Mouse (Mus musculus) heart, embryonic 15.5 days (tissue): Measurements from ENCODE around the gene Iqcn. TPM values are rescaled to one million over a fixed set of nuclear protein-coding genes. Genes with fewer than 3 reads are reported as not detected.

Source experiments
- ATAC-seq: fragments of 200-750 bp; cut with Nextera tagmentation; replicated peaks from 2 replicates; pipeline ENCODE4 v1.8.0; 2017; ENCODE audit warnings: low read depth, moderate TSS enrichment; ENCODE audit not compliant: insufficient number of reproducible peaks, insufficient read depth, low FRiP score
- H3K27ac ChIP-seq: fragments of 300-500 bp; sonication (generic); 2 replicates; pipeline ENCODE4 v1.5.1; 2015; ENCODE audit warnings: mild to moderate bottlenecking, inconsistent platforms
- H3K27me3 ChIP-seq: fragments of 300-500 bp; sonication (generic); 2 replicates; pipeline ENCODE4 v1.6.1; 2015; ENCODE audit warnings: inconsistent platforms
- H3K36me3 ChIP-seq: fragments of 300-500 bp; sonication (generic); 2 replicates; pipeline ENCODE4 v1.6.1; 2015; ENCODE audit warnings: mild to moderate bottlenecking, inconsistent platforms
- H3K4me1 ChIP-seq: fragments of 300-500 bp; sonication (generic); replicated peaks from 2 replicates; pipeline ENCODE4 v1.6.1; 2015; ENCODE audit warnings: inconsistent platforms
- H3K4me2 ChIP-seq: fragments of 300-500 bp; sonication (generic); 2 replicates; pipeline ENCODE4 v1.6.1; 2015; ENCODE audit warnings: inconsistent platforms, mild to moderate bottlenecking, moderate library complexity
- H3K4me3 ChIP-seq: fragments of 300-500 bp; sonication (generic); 2 replicates; pipeline ENCODE4 v1.5.1; 2015; ENCODE audit warnings: mild to moderate bottlenecking, inconsistent platforms
- H3K9ac ChIP-seq: fragments of 300-500 bp; sonication (generic); 2 replicates; pipeline ENCODE4 v1.6.1; 2015; ENCODE audit warnings: mild to moderate bottlenecking, inconsistent platforms
- H3K9me3 ChIP-seq: fragments of 300-500 bp; sonication (generic); replicated peaks from 2 replicates; pipeline ENCODE4 v1.6.1; 2016; ENCODE audit warnings: inconsistent platforms
- WGBS: fragments of 180-500 bp; shearing (Covaris S2); methylation state at CpG from one replicate; pipeline ENCODE4 v1.1.7; 2015; ENCODE audit warnings: mixed read lengths; 5-methylcytosine and 5-hydroxymethylcytosine counted together
- polyA plus RNA-seq: library from polyadenylated mRNA; unstranded; fragments of >200 nt; fragmentation: Nextera tagmentation; extraction: Ambion mirVana; gene quantifications from 2 replicates; pipeline ENCODE4 v1.2.1, GENCODE M21; 2015

The Iqcn gene
- polyA plus RNA-seq, 1 experiment from 2014 or later: 0.04 TPM

DNA sequence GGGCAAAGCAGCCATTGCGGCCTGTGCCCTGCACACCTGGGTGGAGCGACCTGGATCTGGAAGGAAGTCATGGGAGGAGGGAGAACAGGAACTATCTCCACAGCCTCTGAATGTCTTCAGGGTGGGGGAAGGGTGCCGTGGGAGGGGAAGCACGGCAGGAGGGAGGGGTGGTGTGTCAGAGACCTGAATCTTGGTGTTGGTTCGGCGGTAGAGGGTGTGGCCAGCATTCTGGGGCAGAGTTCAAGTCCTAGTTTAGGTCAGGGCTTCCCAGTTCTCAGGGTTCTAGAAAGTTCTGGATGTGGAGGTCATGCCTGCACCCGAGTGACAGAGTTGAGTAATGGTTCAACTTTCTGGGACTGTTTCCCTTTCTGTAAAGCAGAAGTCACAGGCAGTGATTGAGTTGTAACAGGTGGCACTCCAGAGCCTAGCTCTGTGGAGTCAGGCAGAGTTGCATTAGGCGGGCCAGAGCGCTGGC lies 16.6 kb downstream of the Iqcn start:
- H3K9me3 ChIP-seq: no peaks in the 10 kb centered on the region
- ATAC-seq: no peak
- no peak overlapping the region for H3K4me2 ChIP-seq
- 50% methylated on average over 9 of the region's 9 CpGs for WGBS
- no peaks in the 10 kb centered on the region for H3K4me1 ChIP-seq
- H3K9ac ChIP-seq: no peak overlapping the region
- H3K4me3 ChIP-seq: no peak overlapping the region
- no peaks in the 10 kb centered on the region for H3K36me3 ChIP-seq
- H3K27me3 ChIP-seq: peaks cover 36% of the 10 kb centered on the region
- no peak overlapping the region for H3K27ac ChIP-seq

GRCm38 (mm10) chr8:70720739-70721138 lies 17.5 kb downstream of the Iqcn start:
- ATAC-seq: no peak
- H3K9me3 ChIP-seq: no peaks in the 10 kb centered on the region
- WGBS: 2% methylated on average over 3 of the region's 3 CpGs

GRCm38 (mm10) chr8:70721601-70722000 lies 18.3 kb downstream of the Iqcn start:
- H3K27ac ChIP-seq: no peak overlapping the region
- H3K4me2 ChIP-seq: no peak overlapping the region
- no peaks in the 10 kb centered on the region for H3K9me3 ChIP-seq
- no peak overlapping the region for H3K4me3 ChIP-seq
- no peaks in the 10 kb centered on the region for H3K4me1 ChIP-seq
- H3K36me3 ChIP-seq: no peaks in the 10 kb centered on the region
- no peak overlapping the region for H3K9ac ChIP-seq
- no peak for ATAC-seq
- WGBS: 77% methylated on average over 8 of the region's 8 CpGs
- H3K27me3 ChIP-seq: peaks cover 46% of the 10 kb centered on the region

More at GRCm38 (mm10) chr8:70720739-70721138, 17.5 kb downstream of the Iqcn start:
- no peak overlapping the region for H3K9ac ChIP-seq
- no peaks in the 10 kb centered on the region for H3K36me3 ChIP-seq
- H3K27me3 ChIP-seq: peaks cover 40% of the 10 kb centered on the region
- no peak overlapping the region for H3K4me3 ChIP-seq
- no peaks in the 10 kb centered on the region for H3K4me1 ChIP-seq
- H3K27ac ChIP-seq: no peak overlapping the region
- H3K4me2 ChIP-seq: no peak overlapping the region

DNA sequence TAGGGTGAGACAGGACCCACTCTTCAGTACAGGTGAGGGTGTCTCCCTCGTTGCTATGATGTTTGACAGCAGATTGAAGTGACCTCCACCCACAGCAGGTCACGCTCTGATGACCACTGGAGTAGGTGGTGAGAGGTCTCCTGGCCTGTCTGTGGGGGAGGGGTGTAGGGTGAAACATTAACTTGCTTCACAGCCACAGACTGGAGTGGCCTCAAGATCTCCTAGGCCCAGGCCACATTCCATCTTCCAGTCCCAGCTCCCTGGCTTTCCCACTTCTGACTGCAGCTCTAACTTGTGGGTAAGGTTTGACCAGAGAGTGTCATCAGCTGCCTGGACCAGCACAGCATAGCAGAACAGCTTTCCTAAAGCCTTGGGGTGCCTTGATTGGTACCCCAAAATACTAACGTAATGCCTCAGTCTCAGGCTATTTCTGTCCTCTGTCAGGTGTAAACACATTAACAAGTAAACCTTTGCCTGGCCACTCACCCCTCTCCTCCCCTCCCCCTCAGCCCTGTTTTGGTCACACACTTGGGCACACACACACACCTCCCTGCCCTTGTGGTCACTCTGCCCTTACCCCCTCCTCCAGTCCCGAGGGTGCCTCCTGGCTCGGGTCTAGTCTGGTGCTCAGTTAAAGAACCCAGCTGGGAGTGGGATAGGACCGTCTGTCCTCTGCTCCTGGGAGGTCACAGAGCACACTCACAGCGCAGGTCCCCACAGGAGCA lies 20.4 kb downstream of the Iqcn start, which contains the start of gene Pde4c:
Gene Pde4c, plus strand, starts transcription at position 235 of the 725 bp plus-strand sequence.
- H3K9ac ChIP-seq: no peak within 1 kb of the TSS
- H3K27me3 ChIP-seq: peaks cover 45% of the 10 kb centered on the region
- H3K27ac ChIP-seq: no peak within 1 kb of the TSS
- 47% methylated on average over 7 of the region's 7 CpGs for WGBS
- ATAC-seq: no peak
- H3K9me3 ChIP-seq: no peaks in the 10 kb centered on the region
- no peaks in the 10 kb centered on the region for H3K4me1 ChIP-seq
- no peaks in the 10 kb centered on the region for H3K36me3 ChIP-seq
- no peak within 1 kb of the TSS for H3K4me3 ChIP-seq
- H3K4me2 ChIP-seq: no peak within 1 kb of the TSS

GRCm38 (mm10) chr8:70724216-70724615 lies 21.0 kb downstream of the Iqcn start:
- ATAC-seq: no peak
- H3K9ac ChIP-seq: no peak overlapping the region
- H3K9me3 ChIP-seq: no peaks in the 10 kb centered on the region
- WGBS: 73% methylated on average over 12 of the region's 12 CpGs
- H3K4me2 ChIP-seq: no peak overlapping the region
- H3K4me3 ChIP-seq: no peak overlapping the region
- no peaks in the 10 kb centered on the region for H3K36me3 ChIP-seq
- H3K27me3 ChIP-seq: peaks cover 51% of the 10 kb centered on the region
- no peak overlapping the region for H3K27ac ChIP-seq
- no peaks in the 10 kb centered on the region for H3K4me1 ChIP-seq

GRCm38 (mm10) chr8:70725792-70726447 lies 22.7 kb downstream of the Iqcn start:
- no peak overlapping the region for H3K4me3 ChIP-seq
- no peak overlapping the region for H3K27ac ChIP-seq
- peaks cover 57% of the 10 kb centered on the region for H3K27me3 ChIP-seq
- ATAC-seq: no peak
- no peaks in the 10 kb centered on the region for H3K9me3 ChIP-seq
- H3K4me1 ChIP-seq: peaks cover 6% of the 10 kb centered on the region
- no peak overlapping the region for H3K4me2 ChIP-seq
- H3K36me3 ChIP-seq: no peaks in the 10 kb centered on the region
- WGBS: 21% methylated on average over 14 of the region's 14 CpGs
- no peak overlapping the region for H3K9ac ChIP-seq

GRCm38 (mm10) chr8:70726721-70727120 lies 23.5 kb downstream of the Iqcn start:
- Histone ChIP-seq H3K9me3 (no peaks in the 10 kb centered on the region), H3K4me3 (no peak overlapping the region), H3K27ac (no peak overlapping the region), H3K36me3 (no peaks in the 10 kb centered on the region), H3K4me2 (no peak overlapping the region), H3K27me3 (peaks cover 59% of the 10 kb centered on the region), H3K4me1 (peaks cover 6% of the 10 kb centered on the region), H3K9ac (no peak overlapping the region)
- no peak for ATAC-seq
- WGBS: 41% methylated on average over 11 of the region's 11 CpGs

- Histone ChIP-seq H3K4me2 (peak overlapping the region; percentile 60), H3K27me3 (peaks cover 72% of the 10 kb centered on the region), H3K27ac (no peak overlapping the region), H3K36me3 (no peaks in the 10 kb centered on the region), H3K9ac (peak overlapping the region; percentile 21; the same call in 1 of the 2 replicates), H3K4me1 (peaks cover 6% of the 10 kb centered on the region), H3K4me3 (peak overlapping the region; percentile 37), H3K9me3 (no peaks in the 10 kb centered on the region)
- 3% methylated on average over 34 of the region's 34 CpGs for WGBS
- ATAC-seq: no peak
Observed at GRCm38 (mm10) chr8:70729808-70730475, 26.7 kb downstream of the Iqcn start.

GRCm38 (mm10) chr8:70730956-70731355 lies 27.7 kb downstream of the Iqcn start:
- Histone ChIP-seq H3K4me1 (peaks cover 6% of the 10 kb centered on the region), H3K4me3 (no peak overlapping the region), H3K27ac (no peak overlapping the region), H3K9ac (no peak overlapping the region), H3K36me3 (no peaks in the 10 kb centered on the region), H3K4me2 (no peak overlapping the region), H3K27me3 (peaks cover 71% of the 10 kb centered on the region), H3K9me3 (no peaks in the 10 kb centered on the region)
- ATAC-seq: no peak
- WGBS: 85% methylated on average over 4 of the region's 4 CpGs

DNA sequence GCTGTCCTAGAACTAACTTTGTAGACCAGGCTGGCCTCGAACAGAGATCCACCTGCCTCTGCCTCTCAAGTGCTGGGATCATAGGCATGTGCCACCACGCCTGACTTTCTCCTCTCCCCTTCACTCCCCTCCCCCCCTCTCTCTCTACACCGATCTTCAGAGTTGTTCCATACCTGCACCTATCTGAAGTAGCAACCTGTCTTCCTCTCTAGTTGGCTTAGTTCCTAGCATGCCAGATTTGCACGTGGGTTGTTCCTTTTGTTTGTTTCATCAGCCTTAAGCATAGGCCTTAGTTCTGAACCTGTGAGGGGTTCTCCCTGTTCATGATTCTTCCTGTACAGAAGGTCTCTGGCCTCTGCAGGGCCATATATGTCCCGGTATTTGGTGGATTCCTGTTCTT lies 34.4 kb downstream of the Iqcn start:
- Histone ChIP-seq H3K4me3 (no peak overlapping the region), H3K27me3 (peaks cover 39% of the 10 kb centered on the region), H3K4me1 (peaks cover 14% of the 10 kb centered on the region), H3K36me3 (no peaks in the 10 kb centered on the region), H3K27ac (no peak overlapping the region), H3K9ac (no peak overlapping the region), H3K9me3 (no peaks in the 10 kb centered on the region), H3K4me2 (no peak overlapping the region)
- 55% methylated on average over 5 of the region's 5 CpGs for WGBS
- no peak for ATAC-seq

DNA sequence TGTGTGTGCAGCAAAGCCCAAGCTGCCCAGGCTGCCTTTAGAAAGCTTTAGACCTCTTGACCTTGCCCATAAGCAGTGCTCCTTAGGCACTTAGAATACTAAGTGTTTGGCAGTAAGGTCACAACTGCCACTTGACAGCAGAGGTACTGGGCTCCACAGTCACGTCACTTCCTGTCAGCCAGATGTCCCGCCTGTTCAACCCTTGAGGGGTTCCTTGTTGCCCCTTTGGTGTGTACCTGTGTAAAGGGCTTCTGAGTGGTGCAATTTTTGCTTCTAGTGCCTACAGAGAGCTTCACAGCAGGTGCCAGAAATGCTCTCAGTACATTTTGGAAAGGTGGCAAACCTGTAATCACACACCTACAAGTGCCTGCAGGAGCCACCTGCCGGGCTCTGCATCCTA lies 35.0 kb downstream of the Iqcn start:
- H3K9ac ChIP-seq: no peak overlapping the region
- no peak overlapping the region for H3K4me3 ChIP-seq
- H3K27ac ChIP-seq: no peak overlapping the region
- no peak for ATAC-seq
- H3K9me3 ChIP-seq: no peaks in the 10 kb centered on the region
- 37% methylated on average over 3 of the region's 3 CpGs for WGBS
- H3K27me3 ChIP-seq: peaks cover 39% of the 10 kb centered on the region
- H3K4me2 ChIP-seq: no peak overlapping the region
- no peaks in the 10 kb centered on the region for H3K36me3 ChIP-seq
- peaks cover 19% of the 10 kb centered on the region for H3K4me1 ChIP-seq
